In the genomic region with DNA sequence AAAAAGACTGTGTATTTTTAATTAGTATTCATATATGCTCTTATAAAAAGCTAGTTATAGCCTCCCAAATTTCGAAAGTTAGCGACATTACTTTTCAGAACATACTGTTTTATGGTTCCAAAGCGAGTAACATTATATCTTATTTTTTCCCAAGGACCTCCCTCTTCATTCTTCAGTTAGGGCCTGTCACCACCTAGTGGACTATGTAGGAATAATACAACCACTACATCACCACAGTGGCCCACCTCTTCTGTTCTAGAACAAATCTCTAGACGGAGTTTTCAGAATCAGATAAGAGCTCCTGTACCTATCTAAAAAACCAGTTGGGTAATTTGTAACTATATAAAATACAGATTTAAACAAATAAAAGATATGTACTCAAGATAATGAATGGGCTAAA, we compare ENCODE assay signal across 8 mouse cellular contexts.
DNase-seq lines count a peak whose midpoint lies in the region; ATAC-seq and TF ChIP-seq lines count a peak whose summit lies in the region.

No protein-coding gene starts in this region.

- no peak overlapping the region for H3K4me2 ChIP-seq in midbrain, embryonic 11.5 days

- H3K27ac ChIP-seq in midbrain, embryonic 11.5 days (ENCODE audit: low read depth, low read length), result no peak overlapping the region
- H3K27ac ChIP-seq in midbrain, embryonic 10.5 days (replicated peaks), result no peak overlapping the region

- 0 out of 2 replicates have a peak, but pooled peaks have one; percentile 57 for ATAC-seq in midbrain, embryonic 11.5 days (ENCODE audit: low FRiP score)
- no peak for ATAC-seq in Patski

- peak; percentile 67 for TF ChIP-seq CTCF in Patski (IDR thresholded peaks at IDR 0.05)

- POLR2A ChIA-PET in Patski (lab: Charles Lee), result interaction anchor here (1.0 kb wide), 1 partner anchor 67 kb away, joined by 3 read pairs; no protein-coding TSS in a partner anchor

- peak; percentile 5 to 24 for DNase-seq in frontal cortex, postnatal 36 days (ENCODE audit: low spot score in 2 of 2)
- DNase-seq in frontal cortex, postnatal 25 days (ENCODE audit: low spot score in 2 of 2), result no peak
- no peak for DNase-seq in midbrain, embryonic 11.5 days (ENCODE audit: low spot score, missing footprints)
- DNase-seq in midbrain, embryonic 10.5 days (ENCODE audit: low spot score), result no peak
- DNase-seq in Patski (ENCODE audit: low read depth, low spot score), result no peak
- DNase-seq in heart, postnatal 14 days, result peak; percentile 2 to 28
- DNase-seq in mesoderm, embryonic 11.5 days (ENCODE audit: low read depth, low spot score), result peak; percentile 42
- no peak for DNase-seq in ovary, postnatal 36 days (ENCODE audit: low spot score)

- H3K9ac ChIP-seq in midbrain, embryonic 11.5 days (ENCODE audit: low read length), result no peak overlapping the region

- no peaks in the 10 kb centered on the region for H3K27me3 ChIP-seq in midbrain, embryonic 11.5 days (ENCODE audit: control insufficient read depth, insufficient read depth, low read length)
- no peaks in the 10 kb centered on the region for H3K27me3 ChIP-seq in midbrain, embryonic 10.5 days (ENCODE audit: low read depth, poor library complexity, severe bottlenecking)
- no peaks in the 10 kb centered on the region for H3K27me3 ChIP-seq in Patski

- peaks cover 4% of the 10 kb centered on the region; the same call in 1 of the 2 replicates for H3K36me3 ChIP-seq in midbrain, embryonic 11.5 days (ENCODE audit: control insufficient read depth, insufficient read depth, low read length)
- H3K36me3 ChIP-seq in midbrain, embryonic 10.5 days, result peaks cover 71% of the 10 kb centered on the region

- intact Hi-C loops in heart, postnatal 14 days (cut with DNase I), result loop anchor here (1.0 kb wide), 1 partner anchor 67 kb away; no protein-coding TSS in a partner anchor

- H3K4me3 ChIP-seq in midbrain, embryonic 11.5 days (ENCODE audit: low read depth, low read length), result no peak overlapping the region
- H3K4me3 ChIP-seq in midbrain, embryonic 10.5 days, result no peak overlapping the region

- no peaks in the 10 kb centered on the region for H3K4me1 ChIP-seq in midbrain, embryonic 11.5 days (ENCODE audit: control insufficient read depth, insufficient read depth, low read length)
- H3K4me1 ChIP-seq in midbrain, embryonic 10.5 days, result no peaks in the 10 kb centered on the region

- in situ Hi-C loops in Patski (cut with MboI; ENCODE audit: low pct_unique_long_range_greater_than_20kb), result loop anchor here (5.0 kb wide), 1 partner anchor 67 kb away; no protein-coding TSS in a partner anchor

- no peaks in the 10 kb centered on the region for H3K9me3 ChIP-seq in midbrain, embryonic 11.5 days (ENCODE audit: control insufficient read depth, low read length)
- no peaks in the 10 kb centered on the region for H3K9me3 ChIP-seq in midbrain, embryonic 10.5 days (replicated peaks)

- 58% methylated on average over 4 of the region's 4 CpGs for WGBS in midbrain, embryonic 11.5 days
- 67% methylated on average over 4 of the region's 4 CpGs for WGBS in midbrain, embryonic 10.5 days

- CTCF ChIA-PET in Patski (lab: Charles Lee), result interaction anchor here (0.7 to 3.6 kb wide), 23 partner anchors 8 to 125 kb away, joined by 3 to 41 read pairs (median 4); no protein-coding TSS in a partner anchor

Comparison
In these comparisons a context has a peak if more than half of its experiments do, and no peak if none do; other contexts are left out.
1. DNase-seq: peak in frontal cortex, postnatal 36 days (2 of 2), heart, postnatal 14 days (2 of 2) and mesoderm, embryonic 11.5 days (single experiment); none in frontal cortex, postnatal 25 days (0 of 2), midbrain, embryonic 11.5 days (single experiment), midbrain, embryonic 10.5 days (single experiment), Patski (single experiment) and ovary, postnatal 36 days (single experiment).